Mouse (Mus musculus) testis, postnatal 14 days (tissue): ENCODE data around the gene Klra17.
"Not testable (repeated sequence)": the region's sequence is repeated elsewhere in the genome, so short reads cannot be mapped to it uniquely, and the experiment has no call there.

ENCODE experiments used
- DNase-seq: peaks from one replicate; pipeline ENCODE4 v3.0.0; 2021; ENCODE audit warnings: low spot score

Klra17 gene

GRCm38 (mm10) chr6:129876549-129876948 is at the start of gene Klra17:
TSS of gene Klra17 (minus strand) at chr6:129876672.
- no peak for DNase-seq

DNA sequence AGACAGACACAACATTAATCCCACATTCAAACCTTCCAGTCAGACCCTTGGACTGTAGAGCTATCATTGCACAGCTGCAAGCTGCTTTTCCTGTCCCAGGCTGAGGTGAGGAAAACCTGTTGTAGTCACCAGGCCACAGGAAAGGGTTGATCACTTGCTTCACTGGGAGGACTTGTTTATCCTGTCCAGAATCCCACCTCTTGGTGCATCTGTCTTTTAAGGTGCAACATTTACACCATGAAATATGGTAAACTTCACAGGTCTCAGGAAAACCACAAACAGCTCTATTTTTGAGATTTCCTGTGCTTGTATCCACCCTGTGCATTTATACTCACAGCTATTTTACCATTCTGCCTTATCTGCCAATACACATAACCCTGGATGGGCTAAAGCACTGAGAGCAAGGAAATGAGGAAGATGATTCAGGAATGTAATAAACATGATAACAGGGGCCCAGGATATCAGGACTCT is 41.0 kb upstream of the Klra17 start, which contains the start of gene Klra5:
Gene Klra5, minus strand, starts transcription at position 175 of the 471 bp plus-strand sequence.
- DNase-seq = not testable (repeated sequence)

DNA sequence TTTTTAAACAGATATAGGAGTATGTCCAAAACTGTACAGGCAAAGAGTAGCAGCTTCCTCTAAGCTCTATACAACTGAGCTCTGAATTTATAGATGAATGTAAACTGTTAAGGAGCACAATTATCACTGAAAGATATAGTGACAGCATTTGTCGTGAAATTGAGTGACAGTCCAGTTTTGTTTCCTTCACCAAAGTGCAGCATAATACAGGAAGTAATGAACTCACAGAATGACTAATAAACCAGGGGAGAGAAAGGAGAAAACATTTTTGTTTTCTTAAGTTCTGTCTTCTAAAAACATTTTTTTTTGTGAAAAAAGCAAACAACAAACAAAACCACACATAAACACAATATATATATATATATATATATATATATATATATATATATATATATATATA is 40.5 kb upstream of the Klra17 start:
- DNase-seq = no peak

DNA sequence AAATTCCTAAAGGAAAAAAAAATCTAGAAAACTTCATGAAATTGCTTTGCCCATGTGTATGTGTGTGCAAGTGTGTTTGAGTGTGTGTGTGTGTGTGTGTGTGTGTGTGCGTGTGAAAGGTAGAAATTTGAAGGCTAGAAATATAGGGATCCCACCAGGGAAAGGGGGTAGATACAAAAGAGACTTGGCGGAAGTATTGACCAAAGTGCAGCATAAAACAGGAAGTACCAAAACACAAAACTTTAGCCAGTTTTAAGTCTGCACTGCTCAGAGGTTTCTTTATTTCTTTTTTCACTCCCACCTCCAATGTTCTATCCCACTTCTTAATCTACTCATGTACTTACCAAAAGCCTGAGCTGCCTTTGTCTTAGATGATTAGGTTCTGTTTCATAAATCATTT is 6.1 kb upstream of the Klra17 start:
- no peak for DNase-seq

DNA sequence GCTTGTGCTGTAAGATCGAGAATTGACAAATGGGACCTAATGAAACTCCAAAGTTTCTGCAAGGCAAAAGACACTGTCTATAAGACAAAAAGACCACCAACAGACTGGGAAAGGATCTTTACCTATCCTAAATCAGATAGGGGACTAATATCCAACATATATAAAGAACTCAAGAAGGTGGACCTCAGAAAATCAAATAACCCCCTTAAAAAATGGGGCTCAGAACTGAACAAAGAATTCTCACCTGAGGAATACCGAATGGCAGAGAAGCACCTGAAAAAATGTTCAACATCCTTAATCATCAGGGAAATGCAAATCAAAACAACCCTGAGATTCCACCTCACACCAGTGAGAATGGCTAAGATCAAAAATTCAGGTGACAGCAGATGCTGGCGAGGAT is 14.1 kb downstream of the Klra17 start, which contains the start of gene Gm17631:
Gene Gm17631, plus strand, starts transcription at position 301 of the 400 bp plus-strand sequence.
- not testable (repeated sequence) for DNase-seq

DNA sequence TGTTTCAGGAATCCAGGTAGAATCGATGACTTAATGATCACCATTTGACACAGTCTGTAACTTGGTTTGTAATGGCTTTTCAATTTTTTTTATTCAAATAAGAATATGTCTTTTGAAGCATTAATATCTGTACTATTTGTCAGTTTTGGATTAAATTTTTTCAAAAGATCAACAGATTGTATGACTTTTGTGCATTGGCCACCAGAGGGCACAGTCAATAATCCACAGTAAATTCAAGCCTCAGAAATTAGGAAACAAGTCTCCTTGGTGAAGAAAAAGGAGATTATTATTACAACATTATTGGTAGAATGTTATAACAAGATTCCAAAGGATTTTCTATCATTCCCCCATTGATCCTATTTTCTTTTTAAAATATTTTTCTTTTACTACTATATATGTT is 50.9 kb downstream of the Klra17 start:
- DNase-seq = no peak

- no peak for DNase-seq
Measured at GRCm38 (mm10) chr6:129824004-129824403, 52.5 kb downstream of the Klra17 start.

DNA sequence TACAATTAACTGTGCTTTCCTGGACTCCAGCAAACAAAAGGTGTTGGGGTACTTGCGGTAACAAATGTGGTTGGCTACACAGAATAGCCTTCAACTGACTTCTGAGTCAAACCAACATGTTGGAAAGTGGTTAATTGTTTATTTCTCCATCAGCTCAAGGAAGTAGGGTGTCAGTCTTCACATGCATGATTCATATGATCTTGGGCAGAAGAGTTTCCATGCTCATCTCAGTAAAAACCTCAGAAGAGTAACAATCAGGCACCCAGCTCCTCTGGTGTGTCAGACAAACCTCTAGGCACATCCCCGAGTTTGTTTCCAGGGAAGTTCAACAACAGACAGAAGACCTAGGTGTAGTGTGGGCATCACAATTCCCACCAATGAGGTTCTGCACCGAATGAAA is 58.7 kb downstream of the Klra17 start:
- DNase-seq = no peak

GRCm38 (mm10) chr6:129784170-129784569 is 92.3 kb downstream of the Klra17 start, which contains the start of gene Gm156:
TSS of gene Gm156 (minus strand) at chr6:129784270.
- DNase-seq = not testable (repeated sequence)
